Mouse (Mus musculus): ENCODE data around the gene Fst. TPM values are rescaled to one million over a fixed set of nuclear protein-coding genes. Genes with fewer than 3 reads are reported as not detected.

The Fst gene
- polyA plus RNA-seq, 1 experiment from 2014 or later, result 42.2 TPM

- H3K36me3 ChIP-seq, result no peaks in the 10 kb centered on the region
- H3K27me3 ChIP-seq, result no peaks in the 10 kb centered on the region
- no peak overlapping the region for H3K4me3 ChIP-seq
- H3K27ac ChIP-seq, result no peak overlapping the region
- H3K4me1 ChIP-seq, result peaks cover 5% of the 10 kb centered on the region; the same call in 1 of the 2 replicates
- ATAC-seq (ENCODE audit: insufficient number of reproducible peaks, insufficient read depth, low FRiP score, low TSS enrichment, low read depth), result no peak
- no peaks in the 10 kb centered on the region for H3K9me3 ChIP-seq
- no peak overlapping the region for H3K9ac ChIP-seq
- 16% methylated on average over 5 of the region's 5 CpGs for WGBS
- H3K4me2 ChIP-seq, result no peak overlapping the region
These were observed 51.9 kb downstream of the Fst start for GRCm38 (mm10) chr13:114406866-114407265.

- Histone ChIP-seq H3K36me3 (no peaks in the 10 kb centered on the region), H3K4me1 (peaks cover 5% of the 10 kb centered on the region; the same call in 1 of the 2 replicates), H3K9me3 (no peaks in the 10 kb centered on the region), H3K27ac (no peak overlapping the region), H3K27me3 (no peaks in the 10 kb centered on the region), H3K4me2 (no peak overlapping the region), H3K9ac (no peak overlapping the region), H3K4me3 (no peak overlapping the region)
- ATAC-seq (ENCODE audit: insufficient number of reproducible peaks, insufficient read depth, low FRiP score, low TSS enrichment, low read depth), result no peak
- 14% methylated on average over 5 of the region's 5 CpGs for WGBS
These were observed 52.3 kb downstream of the Fst start for GRCm38 (mm10) chr13:114406424-114406823.

GRCm38 (mm10) chr13:114405100-114405715 is 53.5 kb downstream of the Fst start:
- H3K9me3 ChIP-seq, result no peaks in the 10 kb centered on the region
- H3K4me1 ChIP-seq, result peaks cover 5% of the 10 kb centered on the region; the same call in 1 of the 2 replicates
- H3K9ac ChIP-seq, result no peak overlapping the region
- H3K4me3 ChIP-seq, result no peak overlapping the region
- no peak overlapping the region for H3K27ac ChIP-seq
- WGBS, result 77% methylated on average over 9 of the region's 9 CpGs
- H3K27me3 ChIP-seq, result no peaks in the 10 kb centered on the region
- no peaks in the 10 kb centered on the region for H3K36me3 ChIP-seq
- H3K4me2 ChIP-seq, result no peak overlapping the region
- ATAC-seq (ENCODE audit: insufficient number of reproducible peaks, insufficient read depth, low FRiP score, low TSS enrichment, low read depth), result no peak

Other genes with a start within 250 kb of the Fst start
- gene Ndufs4, start 70.7 kb downstream of the Fst start, polyA plus RNA-seq (2015; fragmentation: Nextera tagmentation; extraction: Ambion mirVana), result 296 and 304 TPM in 2 replicates